Mouse (Mus musculus) regulatory T cell (primary cell): ENCODE data around the gene Tes.

Experiments
- in situ Hi-C: fragments of 300-600 bp; cut with MboI, MseI; formaldehyde crosslinking; loops from one replicate; pipeline ENCODE4 v1.15.1; 2025; ENCODE audit warnings: high pct_unique_total_duplicates

Gene Tes

DNA sequence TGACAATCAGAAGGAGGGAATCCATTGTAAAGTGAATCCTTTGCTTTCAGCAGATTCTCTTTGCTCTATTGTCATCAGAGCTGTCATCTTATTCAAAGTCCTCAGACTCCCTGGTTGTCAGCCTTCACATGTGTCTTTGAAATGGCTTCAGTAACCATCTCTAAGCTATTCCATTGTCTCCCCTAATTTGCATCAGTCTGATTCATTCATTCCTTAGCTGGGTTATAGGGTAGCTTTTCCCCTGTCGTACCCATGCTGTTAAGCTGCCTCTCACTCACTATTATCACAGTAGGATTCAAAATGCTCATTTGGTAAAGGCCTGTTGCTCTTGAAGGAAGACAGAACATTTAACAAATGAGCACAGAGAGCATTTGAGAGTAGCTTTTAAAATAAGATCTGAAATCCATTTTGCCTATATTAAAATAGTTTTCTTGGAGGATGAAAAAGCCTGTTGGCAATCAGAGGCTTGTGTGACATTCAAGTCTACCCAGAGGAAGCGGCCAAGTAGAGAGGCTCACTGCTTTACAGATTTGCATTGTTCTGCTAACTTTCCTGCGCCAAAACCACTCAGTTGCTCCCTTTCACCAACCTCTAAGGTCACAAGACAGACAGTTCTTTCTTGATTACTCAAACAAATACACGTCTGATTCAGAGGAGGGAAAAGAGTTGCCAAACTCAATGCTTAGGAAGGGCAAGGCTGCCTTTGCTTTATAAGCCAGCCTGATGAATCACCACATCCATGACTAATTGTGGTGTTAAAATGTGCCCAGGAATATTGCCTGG, 77.8 kb downstream of the Tes start:
- in situ Hi-C loops: no loop called here

DNA sequence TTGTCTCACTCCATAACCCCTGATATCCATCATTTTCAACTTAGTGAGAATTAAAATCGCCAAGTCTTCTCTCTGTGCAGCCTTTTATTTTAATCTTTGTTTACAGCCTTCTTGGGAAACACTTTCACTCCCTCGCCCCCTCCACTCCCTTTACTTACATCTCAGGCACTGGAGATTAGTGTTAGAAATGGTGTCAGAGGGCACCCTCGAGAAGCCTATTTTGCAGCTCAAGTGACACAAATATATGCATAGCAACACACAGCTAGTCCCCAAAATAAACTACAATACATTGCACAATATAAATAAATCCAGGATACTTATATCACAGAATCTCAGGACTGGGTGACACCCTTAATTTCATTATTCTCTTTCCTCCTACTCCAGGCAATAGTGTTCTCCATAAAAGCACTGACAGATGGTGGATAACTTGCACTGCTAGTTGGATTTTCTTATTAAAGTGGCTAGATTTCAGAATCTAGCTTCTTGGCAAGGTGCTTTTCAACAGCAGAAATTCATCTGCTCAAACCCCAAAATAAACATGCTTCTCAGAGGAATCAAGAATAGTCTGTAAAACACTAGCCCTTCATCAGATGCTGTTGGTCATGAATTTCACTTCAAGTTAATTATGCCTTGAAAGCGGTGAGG, 86.2 kb downstream of the Tes start:
- in situ Hi-C loops: no loop called here

DNA sequence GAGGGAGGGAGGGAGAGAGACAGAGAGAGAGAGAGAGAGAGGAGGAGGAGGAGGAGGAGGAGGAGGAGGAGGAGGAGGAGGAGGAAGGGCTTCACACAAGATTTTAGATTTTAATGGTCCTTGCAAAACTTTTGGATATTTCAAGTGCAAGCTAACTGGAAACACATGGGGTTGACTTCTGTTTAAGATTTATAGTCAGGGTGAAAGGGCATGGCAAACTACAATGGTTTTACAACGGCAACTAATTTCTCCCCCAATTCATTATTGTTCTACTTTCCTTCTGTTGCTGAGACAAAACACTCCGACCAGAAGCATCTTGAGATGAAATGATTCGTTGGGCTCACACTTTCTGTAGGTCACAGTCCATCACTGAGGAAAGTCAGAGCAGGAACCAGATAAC, 87.6 kb downstream of the Tes start:
- in situ Hi-C loops: no loop called here
